Mouse (Mus musculus) ES-Bruce4 (cell line): ENCODE measurements around the gene Cyfip1. TPM values are rescaled to one million over a fixed set of nuclear protein-coding genes. Genes with fewer than 3 reads are reported as not detected.

Experiments used
- H3K27ac ChIP-seq: 2 replicates; pipeline ENCODE4 v1.5.1; 2012; ENCODE audit warnings: low read length, inconsistent platforms; ENCODE audit not compliant: insufficient read depth
- H3K27me3 ChIP-seq: 2 replicates; pipeline ENCODE4 v1.6.1; 2012; ENCODE audit warnings: mild to moderate bottlenecking, low read length, inconsistent platforms; ENCODE audit not compliant: control insufficient read depth, poor library complexity, insufficient read depth, severe bottlenecking
- H3K36me3 ChIP-seq: 2 replicates; pipeline ENCODE4 v1.6.1; 2012; ENCODE audit warnings: inconsistent platforms, mild to moderate bottlenecking, low read length, moderate library complexity; ENCODE audit not compliant: control insufficient read depth, poor library complexity, insufficient read depth, severe bottlenecking
- H3K4me1 ChIP-seq: one replicate; pipeline ENCODE4 v1.8.1; 2011; ENCODE audit warnings: low read length; ENCODE audit not compliant: control insufficient read depth, insufficient read depth
- H3K4me3 ChIP-seq: 2 replicates; pipeline ENCODE4 v1.5.1; 2011; ENCODE audit warnings: low read depth, mild to moderate bottlenecking, low read length
- H3K9ac ChIP-seq: 2 replicates; pipeline ENCODE4 v1.6.1; 2012; ENCODE audit warnings: low read depth, mild to moderate bottlenecking, inconsistent platforms; ENCODE audit not compliant: poor library complexity, severe bottlenecking
- H3K9me3 ChIP-seq: replicated peaks from 2 replicates; pipeline ENCODE4 v1.6.1; 2012; ENCODE audit warnings: mild to moderate bottlenecking, low read length, inconsistent platforms; ENCODE audit not compliant: control insufficient read depth, poor library complexity, insufficient read depth, severe bottlenecking
- CTCF ChIP-seq: IDR thresholded peaks from one replicate; pipeline ENCODE4 v1.8.1; 2011; ENCODE audit warnings: low read depth, low read length
- EP300 ChIP-seq: IDR thresholded peaks from 2 replicates; pipeline ENCODE4 v1.6.1; 2011; ENCODE audit warnings: low read depth, low read length; ENCODE audit not compliant: insufficient read depth
- POLR2A ChIP-seq: IDR thresholded peaks from one replicate; pipeline ENCODE4 v1.8.1; 2011; ENCODE audit warnings: low read length; ENCODE audit not compliant: insufficient read depth
- polyA plus RNA-seq: library from polyadenylated mRNA; stranded (reverse); fragments of >200 nt; gene quantifications from 2 replicates; pipeline ENCODE4 v1.2.4, GENCODE M21; 2011; ENCODE audit warnings: low read depth; ENCODE audit not compliant: missing spikeins, insufficient read depth, insufficient read length

Gene Cyfip1
- polyA plus RNA-seq, 1 experiment: 97.9 TPM

- no peak for TF ChIP-seq POLR2A
- TF ChIP-seq EP300: no peak
- no peak for TF ChIP-seq CTCF
- Histone ChIP-seq H3K9ac (no peak overlapping the region), H3K4me3 (no peak overlapping the region), H3K27me3 (no peaks in the 10 kb centered on the region), H3K4me1 (peaks cover 2% of the 10 kb centered on the region), H3K36me3 (peaks cover 9% of the 10 kb centered on the region), H3K9me3 (no peaks in the 10 kb centered on the region), H3K27ac (no peak overlapping the region)
Measured at GRCm38 (mm10) chr7:55869220-55869619, 27.7 kb downstream of the Cyfip1 start.

GRCm38 (mm10) chr7:55870340-55871020 is 28.9 kb downstream of the Cyfip1 start:
- Histone ChIP-seq H3K9me3 (no peaks in the 10 kb centered on the region), H3K9ac (no peak overlapping the region), H3K27ac (no peak overlapping the region), H3K4me1 (peaks cover 2% of the 10 kb centered on the region), H3K27me3 (no peaks in the 10 kb centered on the region), H3K36me3 (peaks cover 21% of the 10 kb centered on the region), H3K4me3 (no peak overlapping the region)
- TF ChIP-seq EP300 (no peak), CTCF (no peak), POLR2A (no peak)

- Histone ChIP-seq H3K36me3 (peaks cover 22% of the 10 kb centered on the region), H3K4me1 (peaks cover 2% of the 10 kb centered on the region), H3K9me3 (no peaks in the 10 kb centered on the region), H3K4me3 (no peak overlapping the region), H3K27ac (no peak overlapping the region), H3K27me3 (no peaks in the 10 kb centered on the region), H3K9ac (no peak overlapping the region)
- TF ChIP-seq POLR2A: no peak
- no peak for TF ChIP-seq EP300
- TF ChIP-seq CTCF: no peak
Measured at GRCm38 (mm10) chr7:55871476-55871875, 29.9 kb downstream of the Cyfip1 start.

GRCm38 (mm10) chr7:55874703-55875102 is 33.2 kb downstream of the Cyfip1 start:
- H3K36me3 ChIP-seq: peaks cover 38% of the 10 kb centered on the region
- H3K27me3 ChIP-seq: no peaks in the 10 kb centered on the region
- H3K4me1 ChIP-seq: peaks cover 2% of the 10 kb centered on the region
- no peak overlapping the region for H3K4me3 ChIP-seq
- H3K9ac ChIP-seq: no peak overlapping the region
- H3K9me3 ChIP-seq: no peaks in the 10 kb centered on the region
- H3K27ac ChIP-seq: no peak overlapping the region
- no peak for TF ChIP-seq POLR2A
- no peak for TF ChIP-seq CTCF
- TF ChIP-seq EP300: no peak

- TF ChIP-seq EP300: no peak
- Histone ChIP-seq H3K27me3 (no peaks in the 10 kb centered on the region), H3K36me3 (peaks cover 44% of the 10 kb centered on the region), H3K4me1 (no peaks in the 10 kb centered on the region), H3K9me3 (no peaks in the 10 kb centered on the region), H3K4me3 (no peak overlapping the region), H3K9ac (no peak overlapping the region), H3K27ac (no peak overlapping the region)
Measured at GRCm38 (mm10) chr7:55877721-55878120, 36.2 kb downstream of the Cyfip1 start.

GRCm38 (mm10) chr7:55880882-55881281 is 39.3 kb downstream of the Cyfip1 start:
- H3K36me3 ChIP-seq: peaks cover 22% of the 10 kb centered on the region
- H3K9me3 ChIP-seq: no peaks in the 10 kb centered on the region
- no peak overlapping the region for H3K27ac ChIP-seq

More at GRCm38 (mm10) chr7:55880882-55881281, 39.3 kb downstream of the Cyfip1 start:
- Histone ChIP-seq H3K27me3 (no peaks in the 10 kb centered on the region), H3K9ac (no peak overlapping the region), H3K4me3 (no peak overlapping the region), H3K4me1 (no peaks in the 10 kb centered on the region)
- TF ChIP-seq CTCF (no peak), EP300 (no peak), POLR2A (no peak)
